Mouse (Mus musculus): ENCODE results near the gene Krt84. TPM values are rescaled to one million over a fixed set of nuclear protein-coding genes. Genes with fewer than 3 reads are reported as not detected.

Krt84 gene
- polyA plus RNA-seq, 1 experiment from 2014 or later: not detected

GRCm38 (mm10) chr15:101492718-101493117, 39.9 kb downstream of the Krt84 start:
- H3K4me2 ChIP-seq: no peak overlapping the region
- H3K4me3 ChIP-seq (ENCODE audit: low read depth, low read length): no peak overlapping the region
- 0 out of 2 replicates have a peak, but pooled peaks cover 3% of the 10 kb centered on the region for H3K4me1 ChIP-seq (ENCODE audit: control insufficient read depth, insufficient read depth, low read length)
- H3K9me3 ChIP-seq (replicated peaks; ENCODE audit: control insufficient read depth, low read length): no peaks in the 10 kb centered on the region
- ATAC-seq (replicated peaks; ENCODE audit: insufficient number of reproducible peaks, low FRiP score, low TSS enrichment): no peak
- H3K36me3 ChIP-seq (ENCODE audit: control insufficient read depth, insufficient read depth, low read length): no peaks in the 10 kb centered on the region
- 27% methylated on average over 8 of the region's 8 CpGs for WGBS (ENCODE audit: insufficient replicate concordance)
- no peak overlapping the region; the same call in 1 of the 2 replicates for H3K9ac ChIP-seq (ENCODE audit: low read depth, low read length)
- no peaks in the 10 kb centered on the region for H3K27me3 ChIP-seq (ENCODE audit: control insufficient read depth, insufficient read depth, low read length)
- no peak overlapping the region for H3K27ac ChIP-seq (ENCODE audit: low read depth, low read length)

- no peak within 1 kb of the TSS for H3K27ac ChIP-seq (ENCODE audit: low read depth, low read length)
- no peak within 1 kb of the TSS for H3K4me3 ChIP-seq (ENCODE audit: low read depth, low read length)
- no peak within 1 kb of the TSS for H3K9ac ChIP-seq (ENCODE audit: low read depth, low read length)
- ATAC-seq (replicated peaks; ENCODE audit: insufficient number of reproducible peaks, low FRiP score, low TSS enrichment): no peak
- no peak within 1 kb of the TSS for H3K4me2 ChIP-seq
- no peaks in the 10 kb centered on the region for H3K36me3 ChIP-seq (ENCODE audit: control insufficient read depth, insufficient read depth, low read length)
- no peaks in the 10 kb centered on the region for H3K27me3 ChIP-seq (ENCODE audit: control insufficient read depth, insufficient read depth, low read length)
- no peaks in the 10 kb centered on the region for H3K9me3 ChIP-seq (replicated peaks; ENCODE audit: control insufficient read depth, low read length)
- WGBS (ENCODE audit: insufficient replicate concordance): 89% methylated on average over 6 of the region's 6 CpGs
- 0 out of 2 replicates have a peak, but pooled peaks cover 3% of the 10 kb centered on the region for H3K4me1 ChIP-seq (ENCODE audit: control insufficient read depth, insufficient read depth, low read length)
Measured at GRCm38 (mm10) chr15:101491431-101491830, 41.2 kb downstream of the Krt84 start, which contains the start of gene Krt83. Gene Krt83 (minus strand): TSS chr15:101491512.

GRCm38 (mm10) chr15:101485911-101486635, 46.5 kb downstream of the Krt84 start:
- H3K9me3 ChIP-seq (replicated peaks; ENCODE audit: control insufficient read depth, low read length): no peaks in the 10 kb centered on the region
- no peak overlapping the region for H3K27ac ChIP-seq (ENCODE audit: low read depth, low read length)
- no peaks in the 10 kb centered on the region for H3K27me3 ChIP-seq (ENCODE audit: control insufficient read depth, insufficient read depth, low read length)
- no peak for ATAC-seq (replicated peaks; ENCODE audit: insufficient number of reproducible peaks, low FRiP score, low TSS enrichment)
- no peak overlapping the region for H3K4me3 ChIP-seq (ENCODE audit: low read depth, low read length)
- 77% methylated on average over 11 of the region's 11 CpGs for whole genome bisulfite sequencing (ENCODE audit: insufficient replicate concordance)
- peaks cover 8% of the 10 kb centered on the region for H3K4me1 ChIP-seq (ENCODE audit: control insufficient read depth, insufficient read depth, low read length)
- no peak overlapping the region for H3K9ac ChIP-seq (ENCODE audit: low read depth, low read length)
- H3K36me3 ChIP-seq (ENCODE audit: control insufficient read depth, insufficient read depth, low read length): no peaks in the 10 kb centered on the region
- no peak overlapping the region for H3K4me2 ChIP-seq

GRCm38 (mm10) chr15:101484939-101485338, 47.7 kb downstream of the Krt84 start:
- 0 out of 2 replicates have a peak overlapping the region, but pooled peaks have one; percentile 29 for H3K27ac ChIP-seq (ENCODE audit: low read depth, low read length)

GRCm38 (mm10) chr15:101483646-101484045, 49.0 kb downstream of the Krt84 start:
- Histone ChIP-seq H3K4me2 (no peak overlapping the region), H3K9me3 (replicated peaks; ENCODE audit: control insufficient read depth, low read length) (no peaks in the 10 kb centered on the region), H3K27ac (ENCODE audit: low read depth, low read length) (no peak overlapping the region), H3K9ac (ENCODE audit: low read depth, low read length) (no peak overlapping the region), H3K4me3 (ENCODE audit: low read depth, low read length) (no peak overlapping the region), H3K27me3 (ENCODE audit: control insufficient read depth, insufficient read depth, low read length) (peaks cover 18% of the 10 kb centered on the region), H3K36me3 (ENCODE audit: control insufficient read depth, insufficient read depth, low read length) (no peaks in the 10 kb centered on the region), H3K4me1 (ENCODE audit: control insufficient read depth, insufficient read depth, low read length) (peaks cover 12% of the 10 kb centered on the region)
- 67% methylated on average over 1 of the region's 1 CpGs for WGBS (ENCODE audit: insufficient replicate concordance)
- no peak for ATAC-seq (replicated peaks; ENCODE audit: insufficient number of reproducible peaks, low FRiP score, low TSS enrichment)

More at GRCm38 (mm10) chr15:101484939-101485338, 47.7 kb downstream of the Krt84 start:
- ATAC-seq (replicated peaks; ENCODE audit: insufficient number of reproducible peaks, low FRiP score, low TSS enrichment): no peak
- H3K36me3 ChIP-seq (ENCODE audit: control insufficient read depth, insufficient read depth, low read length): no peaks in the 10 kb centered on the region
- peaks cover 8% of the 10 kb centered on the region for H3K4me1 ChIP-seq (ENCODE audit: control insufficient read depth, insufficient read depth, low read length)
- no peak overlapping the region for H3K4me2 ChIP-seq
- H3K4me3 ChIP-seq (ENCODE audit: low read depth, low read length): no peak overlapping the region
- H3K9ac ChIP-seq (ENCODE audit: low read depth, low read length): no peak overlapping the region
- no peaks in the 10 kb centered on the region for H3K9me3 ChIP-seq (replicated peaks; ENCODE audit: control insufficient read depth, low read length)
- whole genome bisulfite sequencing (ENCODE audit: insufficient replicate concordance): 79% methylated on average over 1 of the region's 1 CpGs
- peaks cover 6% of the 10 kb centered on the region for H3K27me3 ChIP-seq (ENCODE audit: control insufficient read depth, insufficient read depth, low read length)

GRCm38 (mm10) chr15:101482056-101482455, 50.6 kb downstream of the Krt84 start:
- H3K4me2 ChIP-seq: no peak overlapping the region
- H3K9me3 ChIP-seq (replicated peaks; ENCODE audit: control insufficient read depth, low read length): no peaks in the 10 kb centered on the region
- H3K9ac ChIP-seq (ENCODE audit: low read depth, low read length): no peak overlapping the region
- H3K27ac ChIP-seq (ENCODE audit: low read depth, low read length): no peak overlapping the region
- no peak for ATAC-seq (replicated peaks; ENCODE audit: insufficient number of reproducible peaks, low FRiP score, low TSS enrichment)
- peaks cover 22% of the 10 kb centered on the region for H3K27me3 ChIP-seq (ENCODE audit: control insufficient read depth, insufficient read depth, low read length)
- 31% methylated on average over 4 of the region's 4 CpGs for WGBS (ENCODE audit: insufficient replicate concordance)
- no peaks in the 10 kb centered on the region for H3K36me3 ChIP-seq (ENCODE audit: control insufficient read depth, insufficient read depth, low read length)
- peaks cover 12% of the 10 kb centered on the region for H3K4me1 ChIP-seq (ENCODE audit: control insufficient read depth, insufficient read depth, low read length)
- H3K4me3 ChIP-seq (ENCODE audit: low read depth, low read length): no peak overlapping the region

- Histone ChIP-seq H3K27ac (ENCODE audit: low read depth, low read length) (no peak overlapping the region), H3K36me3 (ENCODE audit: control insufficient read depth, insufficient read depth, low read length) (no peaks in the 10 kb centered on the region), H3K4me1 (ENCODE audit: control insufficient read depth, insufficient read depth, low read length) (peaks cover 5% of the 10 kb centered on the region; the same call in 1 of the 2 replicates), H3K9ac (ENCODE audit: low read depth, low read length) (no peak overlapping the region), H3K9me3 (replicated peaks; ENCODE audit: control insufficient read depth, low read length) (no peaks in the 10 kb centered on the region), H3K4me2 (peak overlapping the region; percentile 66), H3K4me3 (ENCODE audit: low read depth, low read length) (peak overlapping the region; percentile 35), H3K27me3 (ENCODE audit: control insufficient read depth, insufficient read depth, low read length) (peaks cover 22% of the 10 kb centered on the region)
- 39% methylated on average over 11 of the region's 11 CpGs for WGBS (ENCODE audit: insufficient replicate concordance)
- ATAC-seq (replicated peaks; ENCODE audit: insufficient number of reproducible peaks, low FRiP score, low TSS enrichment): no peak
Measured at GRCm38 (mm10) chr15:101479666-101480060, 53.0 kb downstream of the Krt84 start.

- Histone ChIP-seq H3K36me3 (ENCODE audit: control insufficient read depth, insufficient read depth, low read length) (no peaks in the 10 kb centered on the region), H3K4me1 (ENCODE audit: control insufficient read depth, insufficient read depth, low read length) (peaks cover 5% of the 10 kb centered on the region; the same call in 1 of the 2 replicates), H3K9me3 (replicated peaks; ENCODE audit: control insufficient read depth, low read length) (no peaks in the 10 kb centered on the region), H3K27me3 (ENCODE audit: control insufficient read depth, insufficient read depth, low read length) (peaks cover 22% of the 10 kb centered on the region), H3K4me2 (peak overlapping the region; percentile 66), H3K27ac (ENCODE audit: low read depth, low read length) (no peak overlapping the region), H3K9ac (ENCODE audit: low read depth, low read length) (0 out of 2 replicates have a peak overlapping the region, but pooled peaks have one; percentile 34), H3K4me3 (ENCODE audit: low read depth, low read length) (peak overlapping the region; percentile 35)
- no peak for ATAC-seq (replicated peaks; ENCODE audit: insufficient number of reproducible peaks, low FRiP score, low TSS enrichment)
- 11% methylated on average over 31 of the region's 31 CpGs for WGBS (ENCODE audit: insufficient replicate concordance)
Measured at GRCm38 (mm10) chr15:101479007-101479665, 53.5 kb downstream of the Krt84 start.
